Mouse (Mus musculus) embryonic facial prominence, embryonic 15.5 days (tissue): ENCODE results near the gene Gm20388. TPM values are rescaled to one million over a fixed set of nuclear protein-coding genes. Genes with fewer than 3 reads are reported as not detected.

Source experiments
- ATAC-seq: fragments of 200-750 bp; cut with Nextera tagmentation; 2 replicates; pipeline ENCODE4 v1.8.0; 2017; ENCODE audit warnings: low read depth, moderate TSS enrichment; ENCODE audit not compliant: insufficient number of reproducible peaks, low FRiP score, low TSS enrichment
- H3K27ac ChIP-seq: fragments of 300-500 bp; sonication (generic); replicated peaks from 2 replicates; pipeline ENCODE4 v1.5.1; 2015; ENCODE audit warnings: mild to moderate bottlenecking, inconsistent platforms
- H3K27me3 ChIP-seq: fragments of 300-500 bp; sonication (generic); 2 replicates; pipeline ENCODE4 v1.6.1; 2015; ENCODE audit warnings: inconsistent platforms
- H3K36me3 ChIP-seq: fragments of 300-500 bp; sonication (generic); 2 replicates; pipeline ENCODE4 v1.6.1; 2015; ENCODE audit warnings: mild to moderate bottlenecking, inconsistent platforms
- H3K4me1 ChIP-seq: fragments of 300-500 bp; sonication (generic); 2 replicates; pipeline ENCODE4 v1.6.1; 2015; ENCODE audit warnings: inconsistent platforms
- H3K4me2 ChIP-seq: fragments of 300-500 bp; sonication (generic); replicated peaks from 2 replicates; pipeline ENCODE4 v1.6.1; 2015; ENCODE audit warnings: mild to moderate bottlenecking, inconsistent platforms
- H3K4me3 ChIP-seq: fragments of 300-500 bp; sonication (generic); replicated peaks from 2 replicates; pipeline ENCODE4 v1.5.1; 2015; ENCODE audit warnings: mild to moderate bottlenecking, inconsistent platforms
- H3K9ac ChIP-seq: fragments of 300-500 bp; sonication (generic); 2 replicates; pipeline ENCODE4 v1.6.1; 2015; ENCODE audit warnings: inconsistent platforms
- H3K9me3 ChIP-seq: fragments of 300-500 bp; sonication (generic); replicated peaks from 2 replicates; pipeline ENCODE4 v1.6.1; 2016; ENCODE audit warnings: inconsistent platforms
- WGBS: fragments of 180-500 bp; shearing (Covaris S2); methylation state at CpG from one replicate; pipeline ENCODE4 v1.1.7; 2015; 5-methylcytosine and 5-hydroxymethylcytosine counted together
- polyA plus RNA-seq: library from polyadenylated mRNA; unstranded; fragments of >200 nt; fragmentation: Nextera tagmentation; extraction: Ambion mirVana; gene quantifications from 2 replicates; pipeline ENCODE4 v1.2.1, GENCODE M21; 2015

Gene Gm20388
- polyA plus RNA-seq, 1 experiment from 2014 or later, result 8.0 TPM

DNA sequence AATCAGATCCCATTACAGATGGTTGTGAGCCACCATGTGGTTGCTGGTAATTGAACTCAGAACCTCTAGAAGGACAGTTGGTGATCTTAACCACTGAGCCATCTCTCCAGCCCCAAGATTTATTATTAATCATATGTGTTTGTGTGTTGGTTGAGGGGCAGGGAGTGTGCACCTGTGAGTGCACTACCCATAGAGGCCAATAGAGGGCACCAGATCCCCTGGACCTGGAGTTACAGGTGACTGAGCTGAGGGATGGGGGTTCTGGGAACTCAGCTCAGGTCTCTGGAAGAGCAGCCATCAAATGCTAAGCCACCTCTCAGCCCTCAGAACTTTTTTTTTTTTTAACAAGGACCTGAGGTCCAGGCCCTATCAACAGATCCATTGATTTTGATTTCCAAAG lies 474.1 kb downstream of the Gm20388 start:
- Histone ChIP-seq H3K9ac (no peak overlapping the region), H3K36me3 (no peaks in the 10 kb centered on the region), H3K4me3 (no peak overlapping the region), H3K9me3 (no peaks in the 10 kb centered on the region), H3K27ac (no peak overlapping the region), H3K27me3 (no peaks in the 10 kb centered on the region), H3K4me2 (no peak overlapping the region), H3K4me1 (peaks cover 43% of the 10 kb centered on the region)
- ATAC-seq, result no peak

DNA sequence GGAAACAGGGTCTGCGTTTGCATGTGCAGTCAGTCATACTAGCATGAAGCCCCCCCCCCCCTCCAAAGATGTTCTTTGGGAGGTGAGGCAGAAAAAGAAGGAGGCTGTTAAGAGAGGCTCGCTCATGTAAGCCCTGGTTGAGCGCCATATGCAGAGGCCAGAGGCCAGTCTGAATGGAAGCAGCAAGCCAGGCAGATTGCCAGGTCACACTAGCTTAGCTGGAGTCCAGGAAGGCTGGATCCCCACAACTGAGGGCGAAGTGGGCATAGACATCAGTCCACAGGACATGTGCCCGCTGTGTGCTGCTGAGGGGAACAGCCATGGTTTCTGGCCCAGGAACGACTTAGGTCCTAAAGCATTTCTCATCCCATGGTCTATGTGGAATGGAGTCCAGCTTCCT lies 477.6 kb downstream of the Gm20388 start:
- H3K27ac ChIP-seq, result no peak overlapping the region
- H3K9me3 ChIP-seq, result no peaks in the 10 kb centered on the region
- H3K9ac ChIP-seq, result no peak overlapping the region
- H3K4me3 ChIP-seq, result no peak overlapping the region
- no peaks in the 10 kb centered on the region for H3K27me3 ChIP-seq
- WGBS, result 88% methylated on average over 6 of the region's 6 CpGs
- H3K4me2 ChIP-seq, result no peak overlapping the region
- no peak for ATAC-seq
- H3K36me3 ChIP-seq, result no peaks in the 10 kb centered on the region
- peaks cover 37% of the 10 kb centered on the region for H3K4me1 ChIP-seq

DNA sequence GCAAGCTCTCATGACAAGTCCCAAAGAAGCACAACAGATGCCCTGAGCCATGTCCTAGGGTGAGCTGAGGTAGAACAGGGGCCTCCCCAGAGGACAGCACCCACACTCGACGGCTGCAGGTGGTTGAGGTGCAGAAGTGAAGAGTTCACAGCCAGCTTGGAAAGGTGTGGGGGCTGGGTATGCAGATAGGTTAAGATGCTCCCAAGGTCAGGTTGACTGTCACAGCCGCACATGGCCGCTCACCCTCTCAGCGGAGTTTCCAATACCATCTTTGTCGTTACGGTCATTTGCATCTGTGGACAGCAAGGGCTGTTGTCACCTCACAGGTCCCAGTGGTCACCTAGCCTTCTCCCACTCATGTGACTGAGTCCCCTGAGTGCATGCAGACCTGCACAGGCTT lies 480.0 kb downstream of the Gm20388 start:
- H3K27me3 ChIP-seq, result no peaks in the 10 kb centered on the region
- no peak for ATAC-seq
- peaks cover 38% of the 10 kb centered on the region for H3K4me1 ChIP-seq
- no peak overlapping the region for H3K4me3 ChIP-seq
- WGBS, result 92% methylated on average over 7 of the region's 7 CpGs
- no peak overlapping the region for H3K4me2 ChIP-seq
- H3K9ac ChIP-seq, result no peak overlapping the region
- no peaks in the 10 kb centered on the region for H3K9me3 ChIP-seq
- H3K36me3 ChIP-seq, result no peaks in the 10 kb centered on the region
- H3K27ac ChIP-seq, result no peak overlapping the region

DNA sequence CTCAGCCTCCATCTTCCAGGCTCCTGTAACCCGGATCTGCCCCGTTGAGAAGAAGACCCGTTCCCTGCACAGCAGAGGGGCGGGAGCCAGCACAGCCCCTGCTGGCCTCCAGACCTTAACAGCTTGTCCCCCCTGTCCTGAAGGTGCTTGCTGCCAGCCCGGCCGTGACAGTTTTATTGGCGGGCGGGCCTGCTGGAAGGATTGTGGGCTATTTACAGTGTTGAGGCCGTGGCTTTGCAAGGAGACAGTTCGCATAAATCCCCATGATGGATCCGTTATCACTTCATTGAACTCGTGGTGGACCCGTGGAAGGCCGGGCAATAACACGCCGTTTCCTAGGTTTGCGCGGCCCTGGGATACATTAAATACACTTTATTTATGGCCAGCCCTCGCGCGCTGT lies 481.2 kb downstream of the Gm20388 start:
- H3K4me3 ChIP-seq, result no peak overlapping the region
- no peak overlapping the region for H3K27ac ChIP-seq
- H3K36me3 ChIP-seq, result no peaks in the 10 kb centered on the region
- no peak overlapping the region for H3K9ac ChIP-seq
- WGBS, result 75% methylated on average over 21 of the region's 21 CpGs
- H3K27me3 ChIP-seq, result no peaks in the 10 kb centered on the region
- peaks cover 41% of the 10 kb centered on the region for H3K4me1 ChIP-seq
- no peaks in the 10 kb centered on the region for H3K9me3 ChIP-seq
- ATAC-seq, result no peak
- no peak overlapping the region for H3K4me2 ChIP-seq

DNA sequence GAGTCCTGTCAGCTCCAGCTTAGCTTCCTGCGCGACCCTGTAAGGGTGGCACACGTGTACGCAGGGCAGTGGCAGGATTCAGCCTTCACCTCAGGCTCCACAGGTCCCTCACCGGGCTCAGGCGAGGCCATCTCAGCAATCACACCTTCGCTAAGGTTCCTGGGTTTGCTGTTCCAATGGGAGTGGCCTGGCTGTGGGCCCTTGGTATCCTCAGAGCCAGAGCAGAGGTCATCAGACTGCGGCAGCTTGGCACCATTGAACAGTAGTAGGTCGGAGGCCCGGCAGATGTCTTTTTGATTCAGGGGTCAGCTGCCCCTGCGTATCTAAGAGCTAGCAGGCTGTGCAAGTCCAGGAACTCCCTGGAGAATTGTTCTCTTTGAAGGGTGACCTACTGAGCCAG lies 482.4 kb downstream of the Gm20388 start:
- Histone ChIP-seq H3K36me3 (no peaks in the 10 kb centered on the region), H3K4me1 (peaks cover 54% of the 10 kb centered on the region), H3K4me3 (no peak overlapping the region), H3K9ac (no peak overlapping the region), H3K27ac (0 out of 2 replicates have a peak overlapping the region, but pooled peaks have one; percentile 22), H3K4me2 (no peak overlapping the region), H3K27me3 (no peaks in the 10 kb centered on the region), H3K9me3 (no peaks in the 10 kb centered on the region)
- 84% methylated on average over 11 of the region's 11 CpGs for WGBS
- ATAC-seq, result no peak

DNA sequence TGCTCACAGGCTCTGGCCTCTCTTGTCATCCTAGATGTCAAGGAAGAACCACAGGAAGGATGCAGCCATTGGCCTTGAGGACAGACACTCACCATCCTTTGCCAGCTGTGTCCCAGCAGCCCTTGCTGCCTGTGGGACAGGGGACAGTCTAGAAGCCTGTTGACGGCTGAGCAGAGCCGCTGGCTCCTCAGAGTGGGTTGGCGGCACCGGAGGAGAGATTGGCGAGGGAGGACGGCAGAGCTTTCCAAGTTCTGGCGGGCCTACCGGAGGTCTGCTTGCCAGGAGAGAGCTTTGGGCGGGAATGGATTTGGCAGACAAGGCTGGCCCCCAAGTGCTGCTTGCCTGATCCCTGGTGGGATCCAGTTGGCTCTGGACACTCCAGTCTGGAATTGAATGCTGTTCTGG lies 483.2 kb downstream of the Gm20388 start:
- peaks cover 62% of the 10 kb centered on the region for H3K4me1 ChIP-seq
- 42% methylated on average over 9 of the region's 9 CpGs for WGBS
- no peak overlapping the region for H3K4me3 ChIP-seq
- no peaks in the 10 kb centered on the region for H3K9me3 ChIP-seq
- no peaks in the 10 kb centered on the region for H3K36me3 ChIP-seq
- no peak overlapping the region for H3K9ac ChIP-seq
- H3K27me3 ChIP-seq, result no peaks in the 10 kb centered on the region
- no peak overlapping the region for H3K4me2 ChIP-seq
- ATAC-seq, result no peak
- peak overlapping the region; percentile 65 for H3K27ac ChIP-seq

DNA sequence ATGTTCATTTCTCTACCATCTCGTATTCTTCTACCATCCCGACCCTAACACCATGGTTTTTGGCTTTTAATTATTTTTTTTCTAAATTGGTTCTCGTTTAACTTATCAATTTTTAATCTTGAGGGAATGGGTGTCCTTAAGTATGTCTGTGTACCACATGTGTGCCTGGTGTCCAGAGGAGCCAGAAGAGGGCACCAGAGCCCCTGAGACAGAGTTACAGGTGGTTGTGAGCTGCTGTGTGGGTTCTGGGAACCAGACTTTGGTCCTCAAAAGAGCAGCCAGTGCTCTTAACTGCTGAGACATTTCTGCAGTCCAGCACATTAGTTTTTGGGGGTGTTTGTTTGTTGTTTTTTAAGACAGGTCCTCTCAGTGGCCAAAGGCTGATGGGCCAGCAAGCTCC lies 485.3 kb downstream of the Gm20388 start:
- 90% methylated on average over 3 of the region's 3 CpGs for WGBS
- H3K27ac ChIP-seq, result no peak overlapping the region
- H3K4me3 ChIP-seq, result no peak overlapping the region
- no peak for ATAC-seq
- H3K9ac ChIP-seq, result no peak overlapping the region
- H3K27me3 ChIP-seq, result no peaks in the 10 kb centered on the region
- peaks cover 73% of the 10 kb centered on the region for H3K4me1 ChIP-seq
- H3K4me2 ChIP-seq, result no peak overlapping the region
- H3K9me3 ChIP-seq, result no peaks in the 10 kb centered on the region
- H3K36me3 ChIP-seq, result no peaks in the 10 kb centered on the region

DNA sequence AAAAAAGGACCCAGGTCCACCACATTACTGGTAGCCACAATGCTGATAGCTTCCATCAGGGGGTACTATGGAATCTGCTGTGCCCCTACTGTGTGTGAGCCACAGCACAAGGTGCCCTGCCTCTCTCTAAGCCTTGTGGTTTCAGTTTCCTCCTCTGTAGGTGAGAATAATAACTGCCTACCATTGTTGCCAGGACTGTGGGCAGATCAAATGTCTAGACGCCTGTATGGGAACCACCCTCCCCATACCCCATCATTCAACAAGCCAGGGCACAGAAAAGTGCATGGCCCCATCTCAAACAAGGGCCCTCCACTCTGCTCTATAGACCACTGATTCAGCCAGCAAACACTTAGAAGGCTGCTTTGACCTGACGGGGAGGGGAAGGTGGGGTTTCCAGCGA lies 486.1 kb downstream of the Gm20388 start:
- Histone ChIP-seq H3K4me1 (peaks cover 66% of the 10 kb centered on the region), H3K9me3 (no peaks in the 10 kb centered on the region), H3K4me3 (no peak overlapping the region), H3K4me2 (no peak overlapping the region), H3K27ac (no peak overlapping the region), H3K36me3 (no peaks in the 10 kb centered on the region), H3K27me3 (no peaks in the 10 kb centered on the region), H3K9ac (no peak overlapping the region)
- 35% methylated on average over 3 of the region's 3 CpGs for WGBS
- no peak for ATAC-seq

DNA sequence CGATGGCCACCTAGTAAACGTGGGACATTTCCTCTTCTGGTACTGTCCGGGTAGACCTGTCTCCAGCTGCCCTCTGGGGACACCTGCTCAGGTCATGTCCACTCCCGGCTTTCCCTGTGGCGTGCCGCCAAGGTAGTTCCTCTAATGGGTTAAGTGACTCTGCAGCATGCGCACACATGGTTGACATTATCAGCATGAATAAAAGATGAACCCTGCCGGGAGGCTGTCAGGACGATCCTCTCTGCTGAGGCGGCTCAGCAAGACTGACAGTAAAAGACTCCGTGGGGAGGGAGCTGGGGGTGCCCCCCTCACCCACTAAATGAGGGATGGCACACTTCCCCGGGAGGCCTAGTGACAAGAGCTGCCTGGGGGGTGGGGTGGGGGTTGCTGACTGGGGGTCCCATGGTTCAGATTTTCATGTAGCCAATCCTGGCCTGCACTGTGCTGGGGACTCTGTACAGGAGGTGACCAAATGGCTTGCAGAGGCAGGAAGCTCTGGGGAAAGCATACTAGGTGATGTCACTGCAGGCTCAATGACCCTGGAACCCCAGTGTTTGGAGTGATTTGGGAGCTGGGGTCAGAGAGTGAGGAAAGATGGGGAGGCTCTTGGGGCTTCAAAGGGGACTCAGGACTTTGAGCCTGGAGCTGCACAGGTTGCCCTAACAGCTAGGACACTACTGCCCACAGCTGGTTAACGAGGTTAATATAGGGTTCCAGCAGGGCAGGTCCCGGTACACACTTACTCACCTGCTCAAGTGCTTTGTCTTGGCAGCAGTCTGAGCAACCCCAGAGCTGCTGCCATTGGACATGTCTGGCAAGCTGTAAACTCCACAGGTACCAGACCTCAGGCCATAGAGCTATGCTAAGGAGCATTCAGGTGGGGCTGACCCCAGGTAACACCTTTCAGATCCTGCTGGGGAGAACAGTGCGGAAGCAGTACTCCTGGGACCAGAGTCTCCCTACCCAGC lies 487.1 kb downstream of the Gm20388 start:
- no peaks in the 10 kb centered on the region for H3K36me3 ChIP-seq
- WGBS, result 36% methylated on average over 15 of the region's 15 CpGs
- H3K9me3 ChIP-seq, result no peaks in the 10 kb centered on the region
- H3K4me3 ChIP-seq, result no peak overlapping the region
- no peaks in the 10 kb centered on the region for H3K27me3 ChIP-seq
- H3K9ac ChIP-seq, result no peak overlapping the region
- peaks cover 57% of the 10 kb centered on the region for H3K4me1 ChIP-seq
- no peak overlapping the region for H3K4me2 ChIP-seq
- no peak; the same call in 1 of the 2 replicates for ATAC-seq
- H3K27ac ChIP-seq, result peak overlapping the region; percentile 36; the same call in 1 of the 2 replicates

DNA sequence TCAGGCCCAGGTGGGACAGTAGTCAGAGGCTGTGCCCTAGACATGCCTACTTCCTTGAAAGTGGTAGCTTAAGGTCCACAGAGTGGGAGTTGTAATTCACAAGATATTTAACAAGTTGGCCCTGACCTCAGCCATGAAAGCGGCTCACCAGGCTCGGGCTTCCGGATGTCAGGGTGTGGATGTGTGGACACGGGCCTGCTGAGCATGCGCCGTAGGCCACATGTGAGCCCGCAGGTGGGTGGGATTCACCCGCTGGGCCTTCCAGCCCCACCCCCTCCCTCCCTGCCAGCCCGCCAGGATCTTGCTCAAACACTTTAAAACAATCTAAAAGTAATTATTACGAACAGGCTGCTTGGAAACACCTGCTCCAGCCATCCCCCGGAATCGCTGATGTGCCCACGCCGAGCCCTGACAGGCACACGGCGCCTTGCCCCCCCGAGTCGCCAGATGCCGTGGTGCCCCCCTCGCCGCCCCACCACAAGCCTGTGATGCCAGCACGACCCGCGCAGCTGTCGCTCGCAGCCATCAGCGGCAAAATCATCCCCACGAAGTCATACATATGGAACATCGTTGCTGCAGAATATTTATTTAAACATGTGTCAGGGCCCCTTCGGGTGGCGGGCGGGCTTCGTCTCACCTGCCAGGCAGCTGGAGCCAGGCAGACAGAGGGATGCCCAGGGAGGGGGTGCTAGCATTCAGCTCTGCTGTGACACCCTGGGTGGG lies 488.7 kb downstream of the Gm20388 start:
- WGBS, result 36% methylated on average over 33 of the region's 33 CpGs
- no peak overlapping the region for H3K27ac ChIP-seq
- H3K4me2 ChIP-seq, result peak overlapping the region; percentile 39
- peaks cover 40% of the 10 kb centered on the region for H3K4me1 ChIP-seq
- H3K27me3 ChIP-seq, result no peaks in the 10 kb centered on the region
- H3K36me3 ChIP-seq, result no peaks in the 10 kb centered on the region
- ATAC-seq, result peak; percentile 49; the same call in 1 of the 2 replicates
- H3K4me3 ChIP-seq, result no peak overlapping the region
- H3K9ac ChIP-seq, result no peak overlapping the region; the same call in 1 of the 2 replicates
- H3K9me3 ChIP-seq, result no peaks in the 10 kb centered on the region

DNA sequence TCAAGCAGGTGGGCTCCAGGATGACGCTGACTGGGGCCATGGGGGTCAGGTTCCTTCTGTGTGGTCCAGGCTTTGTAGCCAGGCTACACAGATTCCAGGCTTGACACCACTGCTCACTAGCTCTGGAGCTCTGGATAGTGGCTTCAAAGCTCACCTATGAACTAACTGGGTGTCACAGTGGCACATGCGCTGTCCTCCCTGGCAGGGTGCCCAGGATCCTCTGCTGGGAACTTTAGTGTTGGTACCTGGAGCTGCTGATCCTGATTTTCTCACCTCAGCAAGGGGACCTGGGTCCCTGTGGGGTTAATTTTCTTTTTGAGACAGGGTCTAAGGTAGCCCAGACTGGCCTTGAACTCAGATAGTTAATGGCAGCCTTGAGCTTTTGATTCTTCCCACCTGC lies 490.6 kb downstream of the Gm20388 start:
- ATAC-seq, result no peak
- no peak overlapping the region for H3K9ac ChIP-seq
- no peak overlapping the region for H3K27ac ChIP-seq
- H3K4me3 ChIP-seq, result no peak overlapping the region
- H3K4me2 ChIP-seq, result no peak overlapping the region
- WGBS, result 83% methylated on average over 2 of the region's 2 CpGs
- no peaks in the 10 kb centered on the region for H3K9me3 ChIP-seq
- no peaks in the 10 kb centered on the region for H3K27me3 ChIP-seq
- H3K36me3 ChIP-seq, result no peaks in the 10 kb centered on the region
- H3K4me1 ChIP-seq, result peaks cover 37% of the 10 kb centered on the region
